Mouse (Mus musculus): Measurements from ENCODE around the gene Ltbp1.
A peak's percentile ranks its signal among the peaks of the same experiment; 100 is the strongest.

Gene Ltbp1

DNA sequence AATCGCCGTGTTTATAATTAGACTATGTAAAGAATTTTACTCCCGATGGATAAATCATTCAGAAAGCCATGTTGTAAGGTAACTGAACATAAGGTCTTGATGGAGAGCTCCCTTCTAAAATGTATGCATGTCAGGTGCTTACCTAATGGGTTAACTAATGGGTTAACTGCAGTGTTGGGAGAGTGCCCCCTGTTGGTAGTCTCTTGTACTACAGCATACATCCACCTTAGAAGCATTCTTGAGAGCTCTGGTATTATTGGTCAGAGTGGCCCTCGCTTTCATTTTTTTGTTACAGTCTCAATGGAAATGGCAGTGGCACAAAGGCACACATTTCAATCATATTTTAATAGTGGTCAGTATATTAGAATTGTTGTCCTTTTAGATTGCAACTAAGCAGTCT lies 364.8 kb downstream of the Ltbp1 start:
- DNase-seq, result peak; percentile 34

DNA sequence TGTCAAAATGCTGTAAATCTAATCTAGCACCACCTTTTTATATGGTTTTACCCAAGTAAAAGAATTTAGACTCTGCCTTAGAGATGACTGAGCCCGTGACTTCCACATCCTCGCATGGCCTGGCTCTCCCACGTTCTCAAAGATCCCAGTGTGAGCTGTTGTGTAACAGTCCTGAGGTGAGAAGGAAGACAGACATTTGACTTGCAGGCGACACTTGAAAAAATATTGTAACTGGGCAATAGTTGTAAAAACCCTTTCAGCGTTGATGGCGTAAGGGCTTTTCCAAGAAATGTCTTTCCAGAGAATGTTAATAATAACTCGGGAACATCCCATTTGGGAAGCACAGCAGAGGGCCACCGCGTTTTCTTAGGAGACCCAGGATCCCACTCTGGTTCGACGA lies 366.3 kb downstream of the Ltbp1 start:
- no peak for DNase-seq

DNA sequence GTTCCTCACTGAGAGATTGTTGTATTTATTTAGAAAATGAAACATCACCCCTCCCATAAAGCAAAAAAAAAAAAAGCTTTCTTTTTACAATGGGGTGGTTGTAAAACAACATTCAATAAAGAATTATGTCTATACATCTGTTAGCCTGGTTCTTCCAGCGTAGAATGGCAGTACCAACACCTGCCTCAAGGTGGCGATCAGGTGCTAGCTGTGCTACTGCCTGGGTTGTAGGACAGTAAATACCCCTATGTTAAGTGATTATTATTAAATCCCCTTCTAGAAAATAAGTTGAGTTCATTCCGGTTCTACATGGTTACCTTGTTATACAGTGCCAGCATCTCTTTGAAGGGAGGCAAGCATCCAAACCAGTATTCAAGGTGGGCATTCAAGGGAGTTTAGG lies 367.0 kb downstream of the Ltbp1 start:
- peak; percentile 68 for DNase-seq

DNA sequence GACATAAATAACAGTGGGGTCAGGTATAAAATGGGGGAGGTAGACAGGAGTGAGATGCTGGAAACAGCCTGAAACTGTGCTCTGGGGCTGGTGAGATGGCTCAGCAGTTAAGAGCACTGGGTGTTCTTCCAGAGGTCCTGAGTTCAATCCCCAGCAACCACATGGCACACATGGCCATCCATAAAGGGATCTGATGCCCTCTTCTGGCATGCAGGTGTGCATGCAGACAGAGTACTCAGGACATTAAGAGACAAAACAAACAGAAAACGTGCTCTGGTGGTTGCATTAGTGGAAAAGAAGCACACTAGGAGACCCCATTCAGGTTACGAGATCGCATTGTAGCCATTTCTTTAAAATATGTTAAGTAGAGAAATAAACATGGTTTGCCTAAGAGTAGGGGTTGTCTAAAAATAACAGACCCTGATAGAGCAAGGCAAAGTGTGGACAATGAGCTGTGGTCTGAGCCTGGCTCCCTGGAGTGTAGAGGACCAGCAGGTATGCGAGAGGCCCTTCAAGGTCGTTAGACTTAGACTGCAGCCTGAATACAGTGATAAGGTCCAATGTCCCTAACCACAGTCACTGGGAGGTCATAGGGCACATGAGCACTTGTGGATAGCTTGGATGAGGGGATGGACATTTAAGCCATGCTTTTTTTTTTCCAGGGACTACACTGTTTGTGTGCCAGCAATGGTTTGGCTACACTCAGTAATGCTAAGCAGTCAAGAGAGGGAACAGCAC lies 369.1 kb downstream of the Ltbp1 start:
- peak; percentile 16 for DNase-seq

DNA sequence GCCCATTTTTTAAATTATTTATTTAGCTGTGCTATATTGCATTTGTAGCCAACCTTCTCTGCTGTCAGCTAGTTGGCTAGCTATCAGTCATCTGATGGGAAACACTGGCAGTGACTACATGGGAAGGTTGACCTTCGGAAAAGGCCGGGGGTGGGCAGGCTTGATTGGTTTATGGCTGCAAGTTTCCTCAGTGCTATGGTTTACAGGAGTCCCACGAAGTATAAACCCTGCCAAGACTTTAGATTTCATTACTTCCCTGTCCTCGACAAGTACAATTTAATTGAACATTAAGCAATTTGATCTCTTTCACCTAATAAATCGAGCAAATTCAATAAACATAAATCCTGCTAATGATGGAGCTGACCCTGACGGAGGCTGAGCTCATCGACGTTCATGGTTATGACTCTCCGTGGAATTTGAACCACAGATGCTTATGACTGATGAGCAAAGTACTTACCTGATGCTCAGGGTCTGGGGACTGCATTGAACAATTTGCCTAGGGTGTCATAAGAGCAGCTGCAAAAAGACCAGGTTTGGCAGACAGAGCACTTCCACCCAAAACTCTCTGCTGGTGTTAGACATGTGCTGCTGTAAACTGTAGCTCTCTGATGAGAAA lies 373.0 kb downstream of the Ltbp1 start:
- no peak for DNase-seq

DNA sequence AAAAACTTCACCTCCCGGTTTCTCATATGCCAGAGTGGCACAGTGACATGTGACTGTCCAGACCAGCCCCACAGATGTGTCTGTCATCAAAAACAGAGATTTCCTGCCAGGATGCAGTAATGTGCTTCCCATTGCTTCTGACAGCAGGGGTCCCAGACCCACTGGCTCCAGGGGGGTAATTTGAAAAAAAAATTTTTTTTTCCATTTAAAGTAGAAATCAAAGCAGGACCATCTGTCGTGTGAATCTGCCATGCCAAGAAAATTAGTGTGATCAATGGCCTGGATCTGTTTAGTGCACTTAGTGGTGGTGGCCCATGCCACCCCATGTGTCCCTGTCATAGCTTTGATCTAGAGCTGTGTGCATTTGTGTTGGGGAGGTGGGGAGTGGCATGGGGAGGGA lies 374.8 kb downstream of the Ltbp1 start:
- no peak for DNase-seq

DNA sequence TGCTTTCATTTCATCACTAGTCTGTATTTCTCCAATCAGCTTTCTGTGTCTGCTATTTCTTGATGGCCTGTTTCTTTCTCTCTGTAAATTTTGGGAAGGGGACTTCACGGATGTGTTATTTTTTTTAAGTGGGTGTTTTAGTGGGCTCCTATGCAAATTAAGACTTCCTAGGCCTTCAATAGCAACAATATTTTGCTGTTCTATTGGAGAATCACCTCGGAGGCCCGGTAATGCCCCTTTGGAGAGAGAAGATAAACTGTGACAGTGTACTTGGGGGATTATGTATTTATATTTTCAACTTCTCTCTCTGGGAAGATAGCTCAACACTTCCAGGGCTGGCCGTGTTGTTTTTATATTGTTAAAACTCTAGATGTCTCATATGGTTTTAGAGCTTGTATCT lies 383.0 kb downstream of the Ltbp1 start:
- DNase-seq, result no peak

DNA sequence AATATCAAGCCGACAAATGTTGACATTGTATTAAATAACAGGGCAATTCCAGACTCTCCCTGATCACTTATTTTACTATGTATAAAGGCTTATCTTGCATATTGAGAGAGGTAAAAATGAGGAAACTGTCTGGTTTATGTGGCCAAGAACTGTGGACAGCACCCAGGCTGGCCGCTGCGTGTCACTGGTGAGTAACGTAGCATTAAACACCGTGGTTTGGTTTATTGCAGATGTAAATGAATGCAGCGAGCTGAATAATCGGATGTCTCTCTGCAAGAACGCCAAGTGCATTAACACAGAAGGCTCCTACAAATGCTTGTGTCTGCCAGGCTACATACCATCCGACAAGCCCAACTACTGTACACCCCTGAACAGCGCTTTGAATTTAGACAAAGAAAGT lies 384.8 kb downstream of the Ltbp1 start:
- no peak for DNase-seq

DNA sequence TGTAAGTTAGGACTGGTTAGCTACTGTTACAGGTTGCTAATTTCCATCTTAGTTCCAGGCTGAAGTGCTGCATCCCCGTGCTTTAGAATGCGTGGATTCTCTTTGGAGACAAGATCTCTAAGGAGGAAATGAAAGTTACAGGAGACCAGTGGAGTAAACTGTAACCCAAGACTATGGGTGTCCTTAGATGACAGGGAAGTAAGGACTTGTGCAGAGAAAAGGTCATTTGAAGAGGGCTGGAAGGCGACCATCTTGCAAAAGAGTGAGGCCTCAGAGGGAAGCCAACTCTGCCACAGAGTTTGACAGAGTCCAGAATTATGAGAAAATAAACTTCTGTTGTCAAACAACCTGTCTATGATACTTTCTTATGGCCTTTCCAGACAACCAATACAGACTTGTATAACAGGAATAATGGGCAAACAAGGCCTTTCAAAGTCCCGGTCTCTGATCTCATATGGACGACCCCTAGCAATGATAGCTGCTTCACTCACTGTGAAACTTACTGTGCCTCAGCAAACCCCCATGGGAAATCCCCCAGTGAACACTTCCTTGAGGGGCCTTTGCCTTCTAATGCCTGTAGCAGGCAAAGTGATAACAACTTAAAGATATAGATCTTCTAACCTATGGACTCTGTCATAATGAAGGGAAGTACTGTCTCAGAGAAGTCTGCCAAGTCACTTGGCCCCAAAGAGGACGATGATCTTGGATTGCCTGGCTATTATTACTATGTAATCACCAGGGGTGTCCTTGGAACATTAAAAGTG lies 386.2 kb downstream of the Ltbp1 start:
- no peak for DNase-seq

DNA sequence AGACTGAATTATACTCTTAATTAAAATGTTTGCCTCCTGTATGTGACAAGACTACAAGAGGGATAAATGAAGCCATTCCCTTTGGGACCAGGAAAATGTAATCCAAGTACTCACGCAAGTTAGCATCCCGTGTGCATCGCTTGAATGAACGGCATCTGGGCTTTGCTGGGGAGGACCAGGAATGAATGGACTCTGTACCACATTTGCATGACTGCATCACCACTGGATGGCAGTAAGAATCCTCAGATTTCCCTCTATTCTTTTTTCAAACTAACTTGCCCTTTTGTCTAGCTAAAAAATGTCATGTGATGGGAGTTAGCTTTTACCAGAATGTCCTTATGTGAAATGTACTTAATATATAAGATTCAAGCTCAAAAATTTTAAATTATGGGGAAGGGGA lies 401.0 kb downstream of the Ltbp1 start:
- peak; percentile 17 for DNase-seq

DNA sequence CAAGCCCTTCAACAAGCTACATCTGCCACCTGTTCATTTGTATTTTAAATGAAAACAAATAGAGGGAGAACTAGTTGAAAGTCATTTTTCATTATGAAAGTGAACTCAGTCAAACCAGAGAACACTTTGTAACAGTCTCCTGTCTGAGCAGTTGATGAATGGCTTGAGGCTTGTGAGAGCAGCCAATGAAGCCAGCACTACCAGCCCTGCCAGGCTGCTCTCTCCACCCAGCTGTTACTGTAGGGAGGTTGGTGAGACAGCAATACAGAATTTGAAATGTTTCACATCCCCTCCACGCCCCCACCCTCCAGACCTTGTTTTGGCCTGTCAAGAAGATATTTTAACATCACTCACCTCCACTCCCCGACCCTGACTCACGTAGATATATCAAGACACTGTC lies 411.5 kb downstream of the Ltbp1 start:
- no peak for DNase-seq

DNA sequence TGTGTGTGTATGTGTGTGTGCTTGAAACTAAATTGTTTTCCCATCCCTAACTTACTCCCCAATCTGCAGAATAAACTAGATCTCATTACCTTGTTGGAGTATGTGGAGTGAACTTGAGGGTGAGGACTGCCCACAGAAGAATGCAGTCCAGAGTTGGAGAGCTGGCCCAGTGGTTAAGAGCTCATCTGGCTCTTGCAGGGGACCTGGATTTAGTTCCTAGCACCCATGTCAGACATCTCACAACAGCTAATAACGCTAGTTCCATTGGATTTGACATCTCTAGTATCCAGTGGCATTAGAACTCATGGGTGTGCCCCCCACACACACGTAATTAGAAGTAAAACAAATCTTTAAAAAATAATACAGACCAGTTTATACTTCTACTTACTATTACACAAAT lies 428.8 kb downstream of the Ltbp1 start:
- no peak for DNase-seq

DNA sequence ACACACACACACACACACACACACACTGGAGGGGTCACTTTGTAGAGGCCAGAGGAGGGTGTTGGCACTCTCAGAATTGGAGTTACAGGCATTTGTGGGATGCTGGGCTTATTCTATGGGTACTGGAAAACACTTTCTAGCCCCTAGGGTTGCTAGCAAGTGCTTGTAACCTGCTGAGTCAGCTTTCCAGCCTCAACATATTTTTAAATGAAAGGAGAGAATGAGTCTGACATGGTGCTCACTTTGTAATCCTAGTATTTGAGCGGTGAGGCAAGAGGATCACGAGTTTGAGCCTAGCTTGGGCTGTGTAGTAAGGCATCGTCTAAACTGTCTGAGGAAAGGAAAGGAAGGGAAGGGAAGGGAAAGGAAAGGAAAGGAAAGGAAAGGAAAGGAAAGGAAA lies 429.5 kb downstream of the Ltbp1 start:
- DNase-seq, result no peak

DNA sequence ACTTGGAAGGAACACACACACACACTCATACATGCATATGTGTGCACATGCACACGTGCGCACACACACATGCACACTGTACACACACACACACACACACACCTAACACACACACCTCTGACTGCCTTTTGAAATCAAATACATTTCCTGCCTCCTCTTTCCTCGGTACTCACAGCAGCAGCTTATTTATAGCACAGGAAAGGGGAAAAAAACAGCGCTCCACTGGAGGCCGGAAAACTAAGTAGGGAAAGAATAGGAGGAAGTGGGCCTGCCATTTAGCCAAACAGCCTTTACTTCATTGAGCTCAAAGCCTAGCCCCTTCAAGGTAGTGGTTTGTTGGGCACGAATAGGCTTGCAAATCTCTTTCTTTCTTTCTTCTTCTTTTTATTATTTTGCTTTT lies 430.2 kb downstream of the Ltbp1 start, which contains the start of gene Rasgrp3:
Gene Rasgrp3, plus strand, starts transcription at position 298 of the 400 bp plus-strand sequence.
- peak; percentile 48 for DNase-seq

DNA sequence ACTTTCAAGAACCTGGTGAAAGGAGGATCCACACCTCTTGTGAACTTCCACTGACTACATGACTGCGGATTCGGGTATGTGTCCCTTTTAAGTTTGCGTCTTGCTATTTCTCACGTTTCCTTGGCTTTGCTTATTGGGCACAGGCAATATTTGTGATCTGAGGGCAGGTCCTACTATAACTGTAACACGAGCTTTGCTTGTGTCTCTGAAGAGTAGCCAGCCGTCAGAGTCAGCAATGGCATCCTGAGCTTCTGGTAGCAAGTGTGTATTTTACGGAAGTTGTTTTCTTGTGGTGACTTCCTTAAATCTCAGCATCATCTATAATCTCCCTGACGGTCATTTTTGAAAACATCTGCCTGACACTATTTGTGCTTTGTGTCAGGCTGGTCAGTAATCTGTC lies 430.7 kb downstream of the Ltbp1 start:
- DNase-seq, result no peak

DNA sequence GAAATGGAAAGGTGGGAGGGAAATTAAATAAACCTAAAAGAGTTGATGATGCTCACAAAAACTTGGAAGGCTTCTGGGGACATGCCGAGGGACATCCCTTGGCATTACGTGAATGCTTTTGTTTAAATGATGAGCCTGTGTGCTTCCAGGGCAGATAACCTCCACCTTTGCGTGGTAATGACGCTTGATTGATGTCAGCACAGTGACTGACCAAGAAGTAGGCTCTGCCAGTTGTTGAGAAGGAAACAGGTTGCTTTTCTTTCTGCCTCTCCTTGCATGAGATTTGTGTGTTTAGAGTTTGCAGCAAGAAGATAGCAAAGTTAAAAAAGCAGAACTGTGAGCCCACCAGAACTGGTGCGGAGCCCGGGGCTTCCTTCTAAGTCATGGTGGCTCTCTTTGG lies 431.5 kb downstream of the Ltbp1 start:
- DNase-seq, result peak; percentile 12

DNA sequence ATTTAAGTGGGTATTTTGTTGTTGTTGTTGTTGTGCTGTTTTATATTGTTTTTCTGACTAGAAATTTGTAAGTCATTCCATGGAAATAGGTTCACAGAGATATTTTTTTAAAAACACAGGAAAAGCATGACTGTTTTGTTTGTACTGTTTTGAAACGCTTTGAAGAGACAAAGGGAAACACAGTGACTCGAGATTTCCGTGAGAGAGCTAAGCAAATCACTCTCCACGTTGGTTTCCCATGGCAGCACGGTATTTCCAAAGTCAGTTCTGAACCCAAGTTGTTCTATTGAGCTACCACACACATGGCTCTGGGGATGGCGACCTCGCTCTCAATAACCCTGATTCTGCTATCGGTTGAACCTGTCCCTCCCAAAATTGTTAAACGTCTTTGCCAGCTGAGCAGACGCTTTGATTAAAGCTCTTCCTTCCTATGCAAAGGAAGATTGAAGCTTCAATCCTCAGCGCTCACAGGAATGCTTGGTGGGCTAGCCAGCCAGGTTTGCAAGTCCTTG lies 431.9 kb downstream of the Ltbp1 start:
- no peak for DNase-seq

DNA sequence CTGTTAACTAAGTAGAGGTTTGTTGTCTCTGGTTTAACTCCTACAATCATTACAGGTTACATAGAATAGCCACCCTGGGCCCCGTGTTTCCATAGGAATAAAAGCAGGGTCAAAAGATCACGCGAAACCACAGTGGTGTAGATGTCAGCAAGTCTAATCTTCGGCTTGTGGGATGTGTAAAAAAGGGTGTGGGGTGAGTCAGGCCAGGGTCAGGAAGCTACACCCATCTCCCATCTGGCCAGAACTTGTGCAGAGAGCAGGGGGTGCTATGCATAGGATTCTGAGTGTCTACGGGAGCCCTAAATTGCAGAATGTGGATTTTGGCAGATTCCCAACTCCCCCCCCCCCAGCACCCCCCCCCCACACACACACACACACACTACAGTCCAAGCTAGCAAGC lies 432.8 kb downstream of the Ltbp1 start:
- no peak for DNase-seq

DNA sequence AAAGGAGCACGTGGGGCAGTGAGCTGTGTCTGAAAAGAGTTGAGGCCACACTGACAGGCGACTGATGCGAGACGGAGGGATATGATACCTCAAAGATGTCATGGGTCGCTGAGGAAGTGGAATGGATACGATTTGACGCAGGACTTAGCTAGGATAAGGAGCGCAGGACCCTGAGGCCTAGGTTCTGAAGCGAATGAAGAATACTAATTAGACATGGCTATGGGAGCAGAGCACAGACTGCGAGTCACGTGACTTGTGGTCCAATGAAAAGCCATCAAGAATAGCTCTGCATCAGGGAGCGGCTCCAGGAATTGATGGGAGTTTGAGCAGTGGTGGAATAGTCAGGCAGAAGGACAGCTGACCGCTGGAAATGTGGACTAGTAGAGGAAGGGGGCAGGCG lies 433.7 kb downstream of the Ltbp1 start:
- no peak for DNase-seq

DNA sequence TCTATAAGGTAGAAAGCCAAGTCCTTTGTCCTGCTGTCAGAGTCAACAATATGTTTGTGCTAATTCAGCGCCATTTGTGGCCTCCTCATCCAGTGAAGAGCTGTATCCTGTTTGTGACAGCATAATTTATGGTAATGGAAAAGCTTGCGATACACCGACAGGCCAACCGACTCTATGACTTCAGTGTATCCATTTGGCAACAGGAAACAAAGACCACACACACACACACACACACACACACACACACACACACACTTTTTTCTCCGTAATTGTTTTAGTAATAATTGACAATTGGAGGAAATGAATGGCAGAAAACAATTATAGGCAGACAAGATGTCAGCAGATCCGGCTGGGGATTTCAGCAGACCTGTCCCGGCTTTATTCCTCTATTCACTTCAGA lies 435.3 kb downstream of the Ltbp1 start:
- peak; percentile 66 for DNase-seq

DNA sequence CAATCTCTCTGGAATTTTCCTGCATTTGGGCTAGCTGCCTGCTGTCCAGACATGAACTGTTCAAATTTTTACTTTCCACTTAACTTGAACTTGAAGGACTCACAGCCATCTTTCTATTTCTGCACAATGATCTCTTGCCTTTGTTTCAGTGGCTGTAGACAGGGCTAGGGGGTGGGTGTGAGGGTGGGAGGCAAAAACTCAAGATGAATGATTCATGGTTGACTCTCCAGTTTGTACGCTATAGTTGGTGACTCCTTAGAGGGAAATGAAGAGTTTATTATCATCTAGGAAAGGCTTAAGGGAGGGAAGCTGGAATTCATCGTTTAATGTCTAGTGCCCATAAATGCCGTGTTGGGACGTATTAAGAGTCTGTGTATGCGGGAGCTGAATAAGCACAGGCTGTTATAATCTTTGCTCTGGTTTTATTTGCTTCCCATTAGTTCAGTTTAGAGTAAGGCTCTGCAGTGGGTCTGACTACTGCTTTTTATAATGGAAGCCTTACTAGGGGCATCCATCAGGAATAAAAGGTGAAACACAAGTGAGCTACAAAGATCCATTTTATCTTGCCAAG lies 436.0 kb downstream of the Ltbp1 start:
- no peak for DNase-seq

Data from lung, postnatal 10 days (tissue).